Mouse (Mus musculus) layer of hippocampus, adult 6 months (tissue): ENCODE results near the gene Gna12. TPM values are rescaled to one million over a fixed set of nuclear protein-coding genes. Genes with fewer than 3 reads are reported as not detected.

Experiments
- long read RNA-seq, 2 experiments: library from polyadenylated mRNA; unstranded; transcript quantifications; one replicate each; pipeline ENCODE4 v2.0.0; 2019 to 2020
- polyA plus RNA-seq: library from polyadenylated mRNA; unstranded; fragments of <200 nt; fragmentation: Nextera tagmentation; gene quantifications from 2 replicates; pipeline ENCODE4 v1.2.3, GENCODE M21; 2021

Gene Gna12
- polyA plus RNA-seq: 14.0 and 14.3 TPM in 2 replicates
- long read RNA-seq, experiment 1, partial matches to known transcripts: 2 of 30 reads
- long read RNA-seq, experiment 1, other reads (novel, unspliced or antisense): 25 of 30 reads
- long read RNA-seq, experiment 2, transcript Gna12-201 (4 exons, 3,416 nt): major isoform, 26 of 68 reads
- long read RNA-seq, experiment 2, partial matches to known transcripts: 5 of 68 reads
- long read RNA-seq, experiment 2, other reads (novel, unspliced or antisense): 37 of 68 reads

DNA sequence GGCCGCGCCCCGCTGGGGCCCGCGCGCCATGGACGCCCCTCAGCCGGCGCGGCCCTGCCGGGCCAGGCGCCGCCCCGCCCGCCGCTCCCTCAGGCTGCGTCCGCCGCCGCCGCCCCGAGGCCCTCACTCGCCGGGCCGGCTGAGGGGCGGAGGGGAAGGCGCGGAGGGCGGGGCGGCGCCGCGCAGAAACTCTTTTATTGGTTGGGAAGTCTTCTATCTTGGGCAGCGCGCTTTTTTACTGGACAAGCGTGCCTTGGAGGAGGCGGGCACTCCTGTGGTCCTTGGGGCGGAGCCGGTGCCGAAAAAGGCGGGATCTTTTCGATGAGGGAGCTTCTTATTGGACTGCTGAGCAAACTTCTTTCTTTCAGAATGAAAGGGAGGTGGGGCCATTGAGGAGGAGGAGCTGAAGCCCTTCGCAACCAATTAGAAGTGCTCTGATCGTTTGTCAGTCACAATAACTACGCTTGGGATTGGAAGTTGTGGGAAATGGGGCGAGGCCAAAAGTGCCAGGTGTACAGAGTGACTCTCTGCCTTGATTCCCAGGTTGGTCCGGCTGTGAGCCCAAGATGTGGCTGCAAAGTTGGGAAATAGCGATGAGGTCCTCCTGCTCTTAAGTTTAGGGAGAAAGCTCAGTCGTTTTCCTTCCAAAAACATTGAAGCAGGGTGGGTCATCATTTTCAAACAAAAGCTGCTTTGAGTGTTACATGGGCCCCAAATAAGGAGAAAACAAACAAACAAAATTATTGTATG lies at the start of gene Gna12:
TSS of gene Gna12 (minus strand) at position 118 of the 750 bp plus-strand sequence.

GRCm38 (mm10) chr5:140723822-140724221 lies 106.4 kb downstream of the Gna12 start, which contains the start of gene Amz1:
Gene Amz1 (plus strand): TSS chr5:140724127.

Other genes with a start within 250 kb of the Gna12 start
- gene Lfng, start 223.1 kb downstream of the Gna12 start, polyA plus RNA-seq: 3.3 and 5.0 TPM in 2 replicates
- 22.4 and 28.7 TPM in 2 replicates for gene Ttyh3, start 181.4 kb downstream of the Gna12 start, polyA plus RNA-seq
- gene Iqce, start 128.1 kb downstream of the Gna12 start, polyA plus RNA-seq: 4.7 and 5.0 TPM in 2 replicates
- 8.0 and 10.7 TPM in 2 replicates for gene Brat1, start 125.4 kb downstream of the Gna12 start, polyA plus RNA-seq
- gene Amz1, start 106.3 kb downstream of the Gna12 start, polyA plus RNA-seq: 5.0 and 6.1 TPM in 2 replicates
- gene Card11, start 170.2 kb upstream of the Gna12 start, polyA plus RNA-seq: 0.06 and 0.15 TPM in 2 replicates